Mouse (Mus musculus) pancreas, adult 10 weeks (tissue): ENCODE results near the gene Myf6. TPM values are rescaled to one million over a fixed set of nuclear protein-coding genes. Genes with fewer than 3 reads are reported as not detected.

Experiments used
- polyA plus RNA-seq: library from polyadenylated mRNA; stranded (reverse); fragments of 350-450 nt; fragmentation: Illumina TruSeq; extraction: RNeasy Lipid Tissue Mini Kit (QIAGEN cat#74804); gene quantifications from one replicate; pipeline ENCODE4 v1.2.3, GENCODE M21; 2015; ENCODE audit warnings: low read depth, low replicate concordance; ENCODE audit not compliant: insufficient read depth

Myf6 gene
- polyA plus RNA-seq: not detected

GRCm38 (mm10) chr10:107494568-107494967 is at the start of gene Myf6:
Myf6 (minus strand) TSS chr10:107494737.

GRCm38 (mm10) chr10:107485870-107486269 is 8.7 kb downstream of the Myf6 start, which contains the start of gene Myf5:
Myf5 (minus strand) TSS chr10:107486134.

Other genes starting within 250 kb of the Myf6 start
- gene Lin7a, start 223.1 kb downstream of the Myf6 start, polyA plus RNA-seq: not detected
- gene Myf5, start 8.6 kb downstream of the Myf6 start, polyA plus RNA-seq: not detected
- not detected for gene Ptprq, start 225.3 kb upstream of the Myf6 start, polyA plus RNA-seq